Mouse (Mus musculus): ENCODE measurements at regions not wholly inside any gene's neighbourhood (a gene's known extent, or its start where the extent isn't known, plus 50 kb on each side); places are given as distances from the start of the nearest gene placed in this dataset.

- 23% methylated on average over 7 of the region's 7 CpGs for WGBS
- Histone ChIP-seq H3K4me1 (ENCODE audit: control insufficient read depth, insufficient read depth, low read length) (peaks cover 13% of the 10 kb centered on the region), H3K36me3 (ENCODE audit: control insufficient read depth, insufficient read depth, low read length) (no peaks in the 10 kb centered on the region), H3K27ac (replicated peaks; ENCODE audit: low read depth, low read length) (peak overlapping the region; percentile 99), H3K27me3 (ENCODE audit: control insufficient read depth, insufficient read depth, low read length) (no peaks in the 10 kb centered on the region), H3K9ac (ENCODE audit: low read length) (no peak overlapping the region), H3K4me3 (ENCODE audit: low read depth, low read length) (no peak overlapping the region), H3K4me2 (ENCODE audit: low read depth, severe bottlenecking) (no peak overlapping the region), H3K9me3 (ENCODE audit: control insufficient read depth, low read length) (no peaks in the 10 kb centered on the region)
- DNase-seq (ENCODE audit: low spot score) (peak; percentile 74), ATAC-seq (ENCODE audit: insufficient number of reproducible peaks, low FRiP score, low TSS enrichment, low read depth) (peak; percentile 0; the same call in 1 of the 2 replicates)
These were observed 99.1 kb downstream of the Edn3 start for GRCm38 (mm10) chr2:174859533-174859932.

GRCm38 (mm10) chr2:174864657-174865056 is 104.2 kb downstream of the Edn3 start:
- WGBS: 63% methylated on average over 3 of the region's 3 CpGs
- H3K4me2 ChIP-seq (ENCODE audit: low read depth, severe bottlenecking): no peak overlapping the region
- DNase-seq (ENCODE audit: low spot score) (no peak), ATAC-seq (ENCODE audit: insufficient number of reproducible peaks, low FRiP score, low TSS enrichment, low read depth) (no peak)
- no peak overlapping the region for H3K27ac ChIP-seq (replicated peaks; ENCODE audit: low read depth, low read length)
- H3K36me3 ChIP-seq (ENCODE audit: control insufficient read depth, insufficient read depth, low read length): no peaks in the 10 kb centered on the region
- no peak overlapping the region for H3K9ac ChIP-seq (ENCODE audit: low read length)
- H3K4me3 ChIP-seq (ENCODE audit: low read depth, low read length): no peak overlapping the region
- no peaks in the 10 kb centered on the region for H3K9me3 ChIP-seq (ENCODE audit: control insufficient read depth, low read length)
- H3K27me3 ChIP-seq (ENCODE audit: control insufficient read depth, insufficient read depth, low read length): no peaks in the 10 kb centered on the region
- H3K4me1 ChIP-seq (ENCODE audit: control insufficient read depth, insufficient read depth, low read length): peaks cover 10% of the 10 kb centered on the region

GRCm38 (mm10) chr2:174866546-174866945 is 106.1 kb downstream of the Edn3 start:
- ATAC-seq (ENCODE audit: insufficient number of reproducible peaks, low FRiP score, low TSS enrichment, low read depth): no peak
- Histone ChIP-seq H3K9me3 (ENCODE audit: control insufficient read depth, low read length) (no peaks in the 10 kb centered on the region), H3K27ac (replicated peaks; ENCODE audit: low read depth, low read length) (no peak overlapping the region), H3K4me2 (ENCODE audit: low read depth, severe bottlenecking) (no peak overlapping the region), H3K36me3 (ENCODE audit: control insufficient read depth, insufficient read depth, low read length) (no peaks in the 10 kb centered on the region), H3K4me1 (ENCODE audit: control insufficient read depth, insufficient read depth, low read length) (peaks cover 20% of the 10 kb centered on the region), H3K4me3 (ENCODE audit: low read depth, low read length) (no peak overlapping the region), H3K9ac (ENCODE audit: low read length) (no peak overlapping the region), H3K27me3 (ENCODE audit: control insufficient read depth, insufficient read depth, low read length) (no peaks in the 10 kb centered on the region)
- DNase-seq (ENCODE audit: low spot score): no peak
- WGBS: 86% methylated on average over 8 of the region's 8 CpGs

- no peak overlapping the region for H3K4me3 ChIP-seq (ENCODE audit: low read depth, low read length)
- no peak overlapping the region for H3K4me2 ChIP-seq (ENCODE audit: low read depth, severe bottlenecking)
- H3K27ac ChIP-seq (replicated peaks; ENCODE audit: low read depth, low read length): no peak overlapping the region
- peaks cover 22% of the 10 kb centered on the region for H3K4me1 ChIP-seq (ENCODE audit: control insufficient read depth, insufficient read depth, low read length)
- no peak for ATAC-seq (ENCODE audit: insufficient number of reproducible peaks, low FRiP score, low TSS enrichment, low read depth)
- H3K9ac ChIP-seq (ENCODE audit: low read length): no peak overlapping the region
- no peaks in the 10 kb centered on the region for H3K36me3 ChIP-seq (ENCODE audit: control insufficient read depth, insufficient read depth, low read length)
- whole genome bisulfite sequencing: 37% methylated on average over 5 of the region's 5 CpGs
- no peak for DNase-seq (ENCODE audit: low spot score)
- no peaks in the 10 kb centered on the region for H3K9me3 ChIP-seq (ENCODE audit: control insufficient read depth, low read length)
- H3K27me3 ChIP-seq (ENCODE audit: control insufficient read depth, insufficient read depth, low read length): no peaks in the 10 kb centered on the region
These were observed 107.0 kb downstream of the Edn3 start for GRCm38 (mm10) chr2:174867397-174867796.

GRCm38 (mm10) chr2:174868186-174868585 is 107.8 kb downstream of the Edn3 start:
- no peak overlapping the region for H3K4me3 ChIP-seq (ENCODE audit: low read depth, low read length)
- ATAC-seq (ENCODE audit: insufficient number of reproducible peaks, low FRiP score, low TSS enrichment, low read depth) (no peak), DNase-seq (ENCODE audit: low spot score) (no peak)
- H3K27ac ChIP-seq (replicated peaks; ENCODE audit: low read depth, low read length): peak overlapping the region; percentile 83; the same call in 1 of the 2 replicates
- WGBS: 38% methylated on average over 3 of the region's 3 CpGs
- H3K4me1 ChIP-seq (ENCODE audit: control insufficient read depth, insufficient read depth, low read length): peaks cover 22% of the 10 kb centered on the region
- no peak overlapping the region for H3K9ac ChIP-seq (ENCODE audit: low read length)
- no peak overlapping the region for H3K4me2 ChIP-seq (ENCODE audit: low read depth, severe bottlenecking)
- no peaks in the 10 kb centered on the region for H3K9me3 ChIP-seq (ENCODE audit: control insufficient read depth, low read length)
- no peaks in the 10 kb centered on the region for H3K36me3 ChIP-seq (ENCODE audit: control insufficient read depth, insufficient read depth, low read length)
- H3K27me3 ChIP-seq (ENCODE audit: control insufficient read depth, insufficient read depth, low read length): no peaks in the 10 kb centered on the region

GRCm38 (mm10) chr2:174868743-174869369 is 108.4 kb downstream of the Edn3 start:
- ATAC-seq (ENCODE audit: insufficient number of reproducible peaks, low FRiP score, low TSS enrichment, low read depth): no peak
- Histone ChIP-seq H3K4me2 (ENCODE audit: low read depth, severe bottlenecking) (no peak overlapping the region), H3K9ac (ENCODE audit: low read length) (0 out of 2 replicates have a peak overlapping the region, but pooled peaks have one; percentile 12), H3K9me3 (ENCODE audit: control insufficient read depth, low read length) (no peaks in the 10 kb centered on the region), H3K27me3 (ENCODE audit: control insufficient read depth, insufficient read depth, low read length) (no peaks in the 10 kb centered on the region), H3K27ac (replicated peaks; ENCODE audit: low read depth, low read length) (peak overlapping the region; percentile 83), H3K4me3 (ENCODE audit: low read depth, low read length) (no peak overlapping the region), H3K36me3 (ENCODE audit: control insufficient read depth, insufficient read depth, low read length) (no peaks in the 10 kb centered on the region), H3K4me1 (ENCODE audit: control insufficient read depth, insufficient read depth, low read length) (peaks cover 22% of the 10 kb centered on the region)
- WGBS: 37% methylated on average over 8 of the region's 8 CpGs
- DNase-seq (ENCODE audit: low spot score): peak; percentile 34

- Histone ChIP-seq H3K9ac (ENCODE audit: low read length) (no peak overlapping the region), H3K4me2 (ENCODE audit: low read depth, severe bottlenecking) (no peak overlapping the region), H3K9me3 (ENCODE audit: control insufficient read depth, low read length) (no peaks in the 10 kb centered on the region), H3K4me3 (ENCODE audit: low read depth, low read length) (no peak overlapping the region), H3K4me1 (ENCODE audit: control insufficient read depth, insufficient read depth, low read length) (peaks cover 22% of the 10 kb centered on the region), H3K27me3 (ENCODE audit: control insufficient read depth, insufficient read depth, low read length) (no peaks in the 10 kb centered on the region), H3K27ac (replicated peaks; ENCODE audit: low read depth, low read length) (no peak overlapping the region), H3K36me3 (ENCODE audit: control insufficient read depth, insufficient read depth, low read length) (no peaks in the 10 kb centered on the region)
- DNase-seq (ENCODE audit: low spot score) (peak; percentile 52), ATAC-seq (ENCODE audit: insufficient number of reproducible peaks, low FRiP score, low TSS enrichment, low read depth) (no peak)
- 80% methylated on average over 5 of the region's 5 CpGs for WGBS
These were observed 109.9 kb downstream of the Edn3 start for GRCm38 (mm10) chr2:174870284-174870683.

- Histone ChIP-seq H3K27me3 (ENCODE audit: control insufficient read depth, insufficient read depth, low read length) (no peaks in the 10 kb centered on the region), H3K4me1 (ENCODE audit: control insufficient read depth, insufficient read depth, low read length) (peaks cover 22% of the 10 kb centered on the region), H3K4me2 (ENCODE audit: low read depth, severe bottlenecking) (no peak overlapping the region), H3K27ac (replicated peaks; ENCODE audit: low read depth, low read length) (no peak overlapping the region), H3K9ac (ENCODE audit: low read length) (no peak overlapping the region), H3K4me3 (ENCODE audit: low read depth, low read length) (no peak overlapping the region), H3K36me3 (ENCODE audit: control insufficient read depth, insufficient read depth, low read length) (no peaks in the 10 kb centered on the region), H3K9me3 (ENCODE audit: control insufficient read depth, low read length) (no peaks in the 10 kb centered on the region)
- ATAC-seq (ENCODE audit: insufficient number of reproducible peaks, low FRiP score, low TSS enrichment, low read depth) (no peak), DNase-seq (ENCODE audit: low spot score) (no peak)
- WGBS: 47% methylated on average over 10 of the region's 10 CpGs
These were observed 110.8 kb downstream of the Edn3 start for GRCm38 (mm10) chr2:174871225-174871624.

GRCm38 (mm10) chr2:174871844-174872243 is 111.4 kb downstream of the Edn3 start:
- Histone ChIP-seq H3K4me2 (ENCODE audit: low read depth, severe bottlenecking) (no peak overlapping the region), H3K4me1 (ENCODE audit: control insufficient read depth, insufficient read depth, low read length) (peaks cover 22% of the 10 kb centered on the region), H3K27me3 (ENCODE audit: control insufficient read depth, insufficient read depth, low read length) (no peaks in the 10 kb centered on the region), H3K27ac (replicated peaks; ENCODE audit: low read depth, low read length) (no peak overlapping the region), H3K36me3 (ENCODE audit: control insufficient read depth, insufficient read depth, low read length) (no peaks in the 10 kb centered on the region), H3K9ac (ENCODE audit: low read length) (no peak overlapping the region), H3K4me3 (ENCODE audit: low read depth, low read length) (no peak overlapping the region), H3K9me3 (ENCODE audit: control insufficient read depth, low read length) (no peaks in the 10 kb centered on the region)
- ATAC-seq (ENCODE audit: insufficient number of reproducible peaks, low FRiP score, low TSS enrichment, low read depth) (0 out of 2 replicates have a peak, but pooled peaks have one; percentile 38), DNase-seq (ENCODE audit: low spot score) (no peak)
- 29% methylated on average over 3 of the region's 3 CpGs for WGBS

Data from limb, embryonic 11.5 days (tissue).